Mouse (Mus musculus) stomach, embryonic 15.5 days (tissue): ENCODE results near the gene Rims1. TPM values are rescaled to one million over a fixed set of nuclear protein-coding genes. Genes with fewer than 3 reads are reported as not detected.

ENCODE experiments used
- ATAC-seq: fragments of 200-750 bp; cut with Nextera tagmentation; 2 replicates; pipeline ENCODE4 v1.8.0; 2017; ENCODE audit warnings: low read depth, moderate number of reproducible peaks, moderate TSS enrichment; ENCODE audit not compliant: insufficient read depth, low FRiP score
- H3K27ac ChIP-seq: fragments of 300-500 bp; sonication (generic); 2 replicates; pipeline ENCODE4 v1.5.1; 2015; ENCODE audit warnings: mild to moderate bottlenecking, inconsistent platforms
- H3K27me3 ChIP-seq: fragments of 300-500 bp; sonication (generic); replicated peaks from 2 replicates; pipeline ENCODE4 v1.6.1; 2015; ENCODE audit warnings: inconsistent platforms
- H3K36me3 ChIP-seq: fragments of 300-500 bp; sonication (generic); 2 replicates; pipeline ENCODE4 v1.6.1; 2015; ENCODE audit warnings: inconsistent platforms
- H3K4me1 ChIP-seq: fragments of 300-500 bp; sonication (generic); 2 replicates; pipeline ENCODE4 v1.6.1; 2015; ENCODE audit warnings: inconsistent platforms
- H3K4me2 ChIP-seq: fragments of 300-500 bp; sonication (generic); 2 replicates; pipeline ENCODE4 v1.6.1; 2015; ENCODE audit warnings: mild to moderate bottlenecking, inconsistent platforms
- H3K4me3 ChIP-seq: fragments of 300-500 bp; sonication (generic); replicated peaks from 2 replicates; pipeline ENCODE4 v1.5.1; 2015; ENCODE audit warnings: inconsistent platforms
- H3K9ac ChIP-seq: fragments of 300-500 bp; sonication (generic); 2 replicates; pipeline ENCODE4 v1.6.1; 2015; ENCODE audit warnings: inconsistent platforms
- H3K9me3 ChIP-seq: fragments of 300-500 bp; sonication (generic); 2 replicates; pipeline ENCODE4 v1.6.1; 2016; ENCODE audit warnings: inconsistent platforms
- WGBS: fragments of 180-500 bp; shearing (Covaris S2); methylation state at CpG from one replicate; pipeline ENCODE4 v1.1.7; 2015; 5-methylcytosine and 5-hydroxymethylcytosine counted together
- polyA plus RNA-seq: library from polyadenylated mRNA; unstranded; fragments of >200 nt; fragmentation: Nextera tagmentation; extraction: Ambion mirVana; gene quantifications from 2 replicates; pipeline ENCODE4 v1.2.1, GENCODE M21; 2015

The Rims1 gene
- polyA plus RNA-seq: 6.6 and 8.8 TPM in 2 replicates

DNA sequence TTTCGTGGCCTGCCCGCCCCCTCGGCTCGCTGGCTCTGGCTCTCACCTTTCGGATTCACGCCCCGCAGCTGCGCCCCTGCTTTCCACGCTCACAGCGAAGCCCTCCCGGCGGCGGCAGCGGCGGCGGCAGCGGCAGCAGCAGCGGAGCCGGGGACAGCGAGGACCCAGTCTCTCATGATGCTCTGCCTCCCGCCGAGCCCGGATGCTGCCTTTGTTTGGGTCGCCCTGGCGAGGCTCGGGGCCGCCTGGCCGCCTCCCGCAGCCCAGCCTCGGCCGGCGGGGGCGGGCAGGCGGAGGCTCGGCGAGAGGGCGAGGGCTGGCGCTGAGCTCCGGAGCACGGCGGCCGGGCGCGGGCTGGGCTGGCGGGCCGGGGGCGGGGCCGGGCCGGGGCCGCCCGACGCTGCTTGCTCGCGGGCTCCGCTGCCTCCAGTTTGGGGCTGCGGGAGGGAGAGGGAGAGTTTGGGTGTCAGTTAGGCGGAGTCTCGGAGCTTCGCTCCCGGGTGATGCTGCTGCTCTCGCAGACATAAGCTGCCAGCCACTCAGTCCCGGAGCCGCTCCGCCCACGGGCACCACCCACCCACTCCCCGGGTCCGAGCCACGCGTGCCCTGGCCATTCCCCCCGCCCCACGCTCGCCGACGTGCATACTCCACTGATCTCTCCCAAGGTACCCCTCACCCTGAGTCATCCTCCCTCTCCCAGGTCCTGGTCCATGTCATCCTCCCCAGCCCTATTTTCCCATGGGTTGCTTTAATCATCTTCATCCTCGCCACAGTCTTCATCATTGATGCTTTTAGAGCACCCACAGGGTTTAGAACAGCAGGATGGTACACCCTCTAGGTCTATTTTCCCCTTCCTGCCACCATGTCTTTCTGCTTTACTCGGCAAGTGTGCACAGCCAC is at the start of gene Rims1:
Gene Rims1 (minus strand): TSS at position 269 of the 900 bp plus-strand sequence.
- Histone ChIP-seq H3K4me3 (peak within 1 kb of the TSS; percentile 60), H3K9me3 (no peaks in the 10 kb centered on the region), H3K27me3 (peaks cover 3% of the 10 kb centered on the region), H3K36me3 (no peaks in the 10 kb centered on the region), H3K27ac (no peak within 1 kb of the TSS), H3K4me1 (peaks cover 3% of the 10 kb centered on the region; the same call in 1 of the 2 replicates), H3K4me2 (peak within 1 kb of the TSS; percentile 96), H3K9ac (peak within 1 kb of the TSS; percentile 27)
- ATAC-seq: peak; percentile 89
- WGBS: under 1% methylated on average over 73 of the region's 76 CpGs

DNA sequence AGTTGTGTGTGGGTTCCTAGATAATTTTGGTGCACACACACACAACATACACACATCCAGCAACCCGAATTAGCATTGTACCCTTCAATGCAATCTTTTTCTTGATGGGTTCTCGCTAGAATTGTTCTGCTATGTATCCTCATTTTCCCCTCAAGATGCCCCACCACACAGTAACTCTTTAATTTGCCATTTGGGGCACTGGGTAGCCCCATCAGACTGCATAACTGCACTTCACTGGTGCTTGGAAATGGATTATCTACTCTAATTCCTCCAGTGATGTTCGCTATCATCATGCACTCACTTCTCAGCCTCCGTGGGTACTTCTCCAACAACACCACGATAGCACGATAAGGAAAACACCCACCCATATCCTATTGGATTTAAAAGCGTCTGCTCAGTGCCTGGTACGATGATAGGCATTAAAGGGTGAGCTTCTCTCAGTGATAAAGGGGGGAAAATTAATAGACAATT is 867 bp upstream of the Rims1 start:
- Histone ChIP-seq H3K27ac (no peak overlapping the region), H3K9me3 (no peaks in the 10 kb centered on the region), H3K4me3 (peak overlapping the region; percentile 60; the same call in 1 of the 2 replicates), H3K27me3 (peaks cover 3% of the 10 kb centered on the region), H3K9ac (no peak overlapping the region), H3K4me1 (peaks cover 3% of the 10 kb centered on the region; the same call in 1 of the 2 replicates), H3K4me2 (peak overlapping the region; percentile 96), H3K36me3 (no peaks in the 10 kb centered on the region)
- 26% methylated on average over 8 of the region's 8 CpGs for WGBS
- ATAC-seq: no peak

DNA sequence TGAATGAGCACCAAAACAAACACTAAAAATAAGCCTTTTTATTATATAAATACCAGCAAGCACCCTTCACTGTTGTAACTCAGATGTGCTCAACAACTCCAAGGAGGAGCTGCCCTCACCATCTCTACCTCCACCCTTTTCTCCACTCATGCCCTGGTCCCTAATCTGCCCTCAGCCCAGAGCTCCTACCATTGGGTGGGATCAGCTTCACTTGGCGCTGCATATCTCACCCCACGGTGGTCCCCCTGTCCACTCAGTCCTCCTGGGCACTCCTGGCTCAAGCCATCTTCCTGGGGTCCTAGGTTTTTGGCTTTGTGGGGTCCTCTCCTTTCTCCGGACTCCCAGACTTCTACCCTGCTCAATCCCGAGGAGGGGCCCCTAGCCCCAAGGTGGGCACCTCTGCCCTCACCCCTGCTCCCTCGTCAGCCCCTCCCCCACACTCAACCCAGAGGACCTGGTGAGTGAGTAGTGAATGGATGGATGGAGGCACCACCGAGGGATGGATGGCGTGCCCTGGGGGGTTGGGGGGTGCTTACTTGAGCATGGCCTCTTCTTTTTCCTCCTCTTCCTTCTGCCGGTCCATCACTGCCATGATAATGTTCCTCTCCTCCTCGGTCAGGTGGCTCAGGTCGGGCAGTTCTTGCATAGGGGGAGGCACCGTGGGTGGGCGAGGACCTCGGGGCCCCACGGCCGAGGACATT is 619 bp downstream of the Rims1 start:
- 7% methylated on average over 15 of the region's 15 CpGs for WGBS
- peaks cover 3% of the 10 kb centered on the region for H3K27me3 ChIP-seq
- H3K4me1 ChIP-seq: peaks cover 3% of the 10 kb centered on the region; the same call in 1 of the 2 replicates
- ATAC-seq: peak; percentile 38
- H3K9ac ChIP-seq: peak overlapping the region; percentile 27
- no peak overlapping the region for H3K27ac ChIP-seq
- H3K36me3 ChIP-seq: no peaks in the 10 kb centered on the region
- H3K4me2 ChIP-seq: peak overlapping the region; percentile 96
- H3K4me3 ChIP-seq: peak overlapping the region; percentile 60
- no peaks in the 10 kb centered on the region for H3K9me3 ChIP-seq

DNA sequence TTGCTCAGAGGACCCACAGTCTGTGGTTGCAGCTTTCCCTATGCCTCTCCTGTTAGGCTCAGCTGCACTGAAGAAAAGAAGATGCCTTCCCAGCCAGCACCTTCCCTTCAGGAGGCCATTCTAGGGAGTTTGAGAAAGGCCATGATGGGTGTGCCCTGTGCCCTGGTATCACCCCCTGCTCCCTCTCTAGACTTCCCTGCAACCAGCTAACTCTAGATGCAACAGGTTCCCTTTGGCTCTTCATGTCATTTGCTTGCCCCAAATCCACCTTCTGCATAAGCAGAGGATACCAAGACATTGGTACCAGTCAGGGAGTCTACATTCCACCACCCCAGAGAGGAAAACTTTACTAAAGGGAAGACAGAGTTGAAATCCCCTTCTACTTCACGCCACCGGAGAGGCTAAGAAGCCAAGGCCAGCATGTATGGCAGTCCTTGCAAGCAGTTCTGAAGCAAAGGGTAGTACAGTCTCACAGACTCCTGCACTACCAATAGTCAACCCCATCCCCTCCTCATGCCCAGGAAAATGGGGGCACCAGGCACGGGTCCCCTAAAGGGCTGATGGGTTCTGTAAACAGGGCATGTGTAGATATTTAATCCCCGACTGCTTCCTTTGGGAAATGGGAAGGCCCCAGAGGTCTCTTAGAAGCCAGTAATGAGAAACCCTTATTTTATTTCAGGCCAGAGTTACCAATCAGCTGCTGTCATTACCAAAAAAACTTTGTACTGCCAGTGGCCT is 1.5 kb downstream of the Rims1 start:
- Histone ChIP-seq H3K27me3 (peaks cover 3% of the 10 kb centered on the region), H3K4me3 (no peak overlapping the region), H3K4me1 (peaks cover 3% of the 10 kb centered on the region; the same call in 1 of the 2 replicates), H3K27ac (no peak overlapping the region), H3K36me3 (no peaks in the 10 kb centered on the region), H3K4me2 (peak overlapping the region; percentile 96; the same call in 1 of the 2 replicates), H3K9me3 (no peaks in the 10 kb centered on the region), H3K9ac (no peak overlapping the region)
- 70% methylated on average over 4 of the region's 4 CpGs for WGBS
- no peak for ATAC-seq

DNA sequence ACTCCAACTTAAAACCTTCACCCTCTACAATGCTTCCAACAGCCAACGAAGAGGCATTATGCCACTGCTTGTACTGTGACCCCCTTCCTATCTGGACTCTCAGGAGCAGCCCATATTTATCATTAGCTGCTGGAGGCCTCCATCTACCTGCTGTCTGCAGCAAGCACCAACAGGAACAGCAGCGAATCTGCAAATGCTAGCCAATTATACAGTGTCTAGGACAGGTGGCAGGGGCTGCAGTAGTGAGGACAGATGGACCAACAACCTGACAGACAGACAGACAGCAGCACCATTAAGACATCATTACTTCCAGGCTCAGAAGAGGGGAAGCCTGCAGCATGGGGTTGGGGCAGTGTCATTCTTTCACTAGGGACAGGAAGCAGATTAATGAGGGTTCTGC is 2.3 kb downstream of the Rims1 start:
- no peak overlapping the region for H3K27ac ChIP-seq
- H3K4me1 ChIP-seq: peaks cover 3% of the 10 kb centered on the region; the same call in 1 of the 2 replicates
- H3K9ac ChIP-seq: no peak overlapping the region
- H3K4me2 ChIP-seq: no peak overlapping the region
- no peaks in the 10 kb centered on the region for H3K36me3 ChIP-seq
- H3K4me3 ChIP-seq: no peak overlapping the region
- 64% methylated on average over 2 of the region's 2 CpGs for WGBS
- H3K27me3 ChIP-seq: peaks cover 3% of the 10 kb centered on the region
- no peaks in the 10 kb centered on the region for H3K9me3 ChIP-seq
- no peak for ATAC-seq

DNA sequence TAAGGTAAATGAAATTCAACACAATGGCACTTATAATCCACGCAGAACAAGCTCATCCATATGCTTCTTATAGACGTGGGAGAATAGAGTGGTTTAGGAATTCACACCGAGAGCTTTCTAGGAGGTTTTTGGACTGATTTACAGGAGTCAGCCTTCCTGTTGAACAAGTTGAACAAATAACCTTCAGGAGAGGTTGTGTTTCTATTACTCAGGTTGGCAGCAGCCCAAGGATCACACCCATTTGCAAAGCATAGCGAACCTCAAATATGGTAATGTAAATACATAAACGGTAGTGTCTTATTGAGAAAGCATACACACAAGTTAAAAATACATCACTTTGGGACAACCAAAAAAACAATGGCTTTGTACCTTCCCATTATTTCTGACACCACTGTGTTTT is 5.5 kb downstream of the Rims1 start:
- H3K27me3 ChIP-seq: no peaks in the 10 kb centered on the region
- H3K9me3 ChIP-seq: no peaks in the 10 kb centered on the region
- no peak overlapping the region for H3K9ac ChIP-seq
- H3K4me3 ChIP-seq: no peak overlapping the region
- no peak overlapping the region for H3K4me2 ChIP-seq
- no peaks in the 10 kb centered on the region for H3K36me3 ChIP-seq
- 59% methylated on average over 5 of the region's 5 CpGs for WGBS
- no peak for ATAC-seq
- no peak overlapping the region for H3K27ac ChIP-seq
- H3K4me1 ChIP-seq: peaks cover 2% of the 10 kb centered on the region; the same call in 1 of the 2 replicates

DNA sequence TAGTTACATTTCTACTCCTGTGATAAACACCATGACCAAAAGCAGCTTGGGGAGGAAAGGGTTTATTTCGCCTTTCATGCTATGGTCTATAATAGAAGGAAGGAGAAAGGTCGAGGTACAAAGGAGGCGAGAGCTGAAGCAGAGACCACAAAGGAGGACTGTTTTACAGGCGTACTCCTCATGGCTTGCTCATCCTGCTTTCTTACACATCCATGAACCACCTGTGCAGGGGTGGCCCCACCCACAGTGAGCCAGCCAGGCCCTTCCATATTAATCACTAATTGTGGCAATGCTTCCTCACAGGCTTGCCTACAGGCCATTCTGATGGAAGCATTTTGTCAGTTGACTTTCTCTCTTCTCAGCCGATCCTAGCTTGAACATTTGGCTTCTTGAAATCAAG is 8.7 kb downstream of the Rims1 start:
- no peak overlapping the region for H3K4me2 ChIP-seq
- H3K4me1 ChIP-seq: no peaks in the 10 kb centered on the region
- WGBS: 63% methylated on average over 5 of the region's 5 CpGs
- H3K9me3 ChIP-seq: no peaks in the 10 kb centered on the region
- ATAC-seq: no peak
- no peaks in the 10 kb centered on the region for H3K36me3 ChIP-seq
- no peak overlapping the region for H3K27ac ChIP-seq
- H3K4me3 ChIP-seq: no peak overlapping the region
- no peak overlapping the region for H3K9ac ChIP-seq
- no peaks in the 10 kb centered on the region for H3K27me3 ChIP-seq

DNA sequence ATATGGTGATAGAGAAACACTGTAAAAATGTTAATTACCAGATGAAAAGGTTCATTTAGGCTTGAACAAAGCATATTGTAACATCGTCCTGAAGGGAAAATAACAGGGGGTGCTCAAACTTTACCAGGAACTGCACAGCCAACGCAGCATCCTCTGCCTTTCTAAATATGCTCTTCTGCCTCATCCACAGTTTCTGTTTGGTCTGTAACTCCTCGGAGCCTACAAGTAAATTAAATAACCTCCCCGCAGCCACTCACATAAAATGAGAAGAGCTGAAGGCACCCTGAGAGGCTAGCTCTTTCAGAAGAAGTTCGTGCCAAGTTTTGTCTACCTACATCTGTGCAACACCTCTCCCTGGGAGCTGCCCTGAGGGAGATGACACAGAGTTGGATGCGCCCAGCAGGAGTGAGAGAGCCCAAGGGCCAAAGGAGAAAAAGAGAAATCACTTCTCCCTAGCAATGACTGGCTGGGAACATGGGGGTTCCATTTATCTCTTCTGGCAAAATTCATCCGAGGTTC is 16.3 kb downstream of the Rims1 start:
- Histone ChIP-seq H3K4me1 (no peaks in the 10 kb centered on the region), H3K4me2 (no peak overlapping the region), H3K9me3 (no peaks in the 10 kb centered on the region), H3K27me3 (no peaks in the 10 kb centered on the region), H3K9ac (no peak overlapping the region), H3K4me3 (no peak overlapping the region), H3K36me3 (no peaks in the 10 kb centered on the region), H3K27ac (no peak overlapping the region)
- no peak for ATAC-seq
- WGBS: 42% methylated on average over 7 of the region's 7 CpGs

DNA sequence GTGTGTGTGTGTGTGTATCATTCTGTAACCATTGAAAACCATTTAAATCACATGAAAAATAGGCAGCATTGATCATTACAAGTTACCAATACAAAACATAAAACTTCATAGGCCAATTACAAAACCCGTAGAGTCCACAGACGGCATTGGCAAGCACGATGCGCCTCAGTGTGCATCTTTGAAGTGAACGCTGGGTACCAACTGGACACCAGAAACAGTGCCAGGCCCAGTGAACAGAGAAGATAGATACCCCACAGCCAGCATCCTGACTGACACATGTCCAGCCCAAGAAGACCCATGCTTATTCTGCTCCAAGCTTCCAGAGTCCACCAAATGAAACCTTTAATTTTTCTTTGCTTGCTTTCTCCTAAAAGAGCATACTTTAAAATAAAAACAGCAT is 18.2 kb downstream of the Rims1 start:
- WGBS: 97% methylated on average over 5 of the region's 5 CpGs
- Histone ChIP-seq H3K4me3 (no peak overlapping the region), H3K4me2 (no peak overlapping the region), H3K36me3 (no peaks in the 10 kb centered on the region), H3K9ac (no peak overlapping the region), H3K27me3 (no peaks in the 10 kb centered on the region), H3K27ac (no peak overlapping the region), H3K4me1 (no peaks in the 10 kb centered on the region), H3K9me3 (no peaks in the 10 kb centered on the region)
- ATAC-seq: no peak

DNA sequence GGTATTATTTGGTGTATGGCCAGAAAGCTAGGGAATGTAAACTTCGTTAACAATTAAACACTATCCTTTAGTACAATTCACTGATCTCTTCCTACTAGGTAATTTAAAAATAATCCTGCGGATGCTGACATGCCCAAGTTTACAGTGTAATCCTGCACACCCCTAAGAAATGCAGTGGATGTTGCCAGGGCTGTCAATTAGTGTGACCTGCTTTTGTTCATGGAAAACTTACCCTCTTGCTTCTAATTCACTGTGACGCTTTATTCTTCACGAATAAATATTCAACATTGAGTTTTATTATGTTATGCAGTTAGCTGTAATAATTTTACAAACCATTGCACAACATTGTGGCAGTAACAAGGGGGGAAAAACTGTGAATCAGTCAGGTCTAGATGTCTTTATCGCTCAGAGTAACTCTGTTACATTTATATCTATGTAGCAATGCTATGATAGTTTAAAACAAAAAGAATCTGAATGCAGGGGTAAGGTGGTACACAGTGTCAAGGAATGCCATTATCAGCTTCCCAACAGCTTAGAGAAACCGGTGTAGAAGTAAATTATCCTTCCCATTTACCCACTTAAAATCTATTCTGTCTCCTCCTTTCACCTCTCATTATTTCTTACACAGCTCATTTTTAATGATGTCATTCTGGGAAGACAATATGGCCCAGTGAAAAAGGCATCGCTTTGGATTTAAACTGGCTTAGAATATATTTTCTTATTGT is 35.1 kb downstream of the Rims1 start:
- Histone ChIP-seq H3K27ac (no peak overlapping the region), H3K27me3 (no peaks in the 10 kb centered on the region), H3K4me1 (no peaks in the 10 kb centered on the region), H3K4me2 (no peak overlapping the region), H3K9ac (no peak overlapping the region), H3K4me3 (no peak overlapping the region), H3K36me3 (no peaks in the 10 kb centered on the region), H3K9me3 (no peaks in the 10 kb centered on the region)
- WGBS: 70% methylated on average over 7 of the region's 7 CpGs
- no peak for ATAC-seq

DNA sequence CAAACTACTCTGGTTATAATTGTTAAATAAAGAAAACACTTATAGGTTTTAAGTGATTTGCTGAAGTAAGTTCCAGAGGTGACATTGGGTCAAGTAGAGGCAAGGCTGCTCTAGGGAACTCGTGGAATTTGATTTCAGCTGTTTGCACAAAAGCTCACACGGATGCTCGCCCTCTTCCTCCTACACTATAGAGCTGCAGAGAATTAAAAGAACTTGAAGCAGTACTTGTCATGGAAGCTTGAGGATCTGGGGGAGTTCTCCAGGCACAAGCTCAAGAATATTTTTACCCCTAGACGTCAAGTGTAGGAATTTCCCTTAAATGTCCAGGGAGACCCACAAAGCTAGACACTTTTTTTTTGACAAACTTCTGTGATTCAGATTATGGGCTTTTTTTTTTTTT is 42.4 kb downstream of the Rims1 start:
- no peaks in the 10 kb centered on the region for H3K9me3 ChIP-seq
- H3K9ac ChIP-seq: no peak overlapping the region
- H3K4me3 ChIP-seq: no peak overlapping the region
- no peak overlapping the region for H3K4me2 ChIP-seq
- no peaks in the 10 kb centered on the region for H3K27me3 ChIP-seq
- WGBS: 78% methylated on average over 4 of the region's 4 CpGs
- H3K27ac ChIP-seq: no peak overlapping the region
- no peak for ATAC-seq
- no peaks in the 10 kb centered on the region for H3K4me1 ChIP-seq
- H3K36me3 ChIP-seq: no peaks in the 10 kb centered on the region
